Mouse (Mus musculus): ENCODE measurements around the gene Gm13723. TPM values are rescaled to one million over a fixed set of nuclear protein-coding genes. Genes with fewer than 3 reads are reported as not detected.

Gm13723 gene
- polyA plus RNA-seq (2014; fragmentation: Illumina TruSeq; extraction: RNeasy Lipid Tissue Mini Kit (QIAGEN cat#74804); ENCODE audit: low read depth, low replicate concordance), result not detected

DNA sequence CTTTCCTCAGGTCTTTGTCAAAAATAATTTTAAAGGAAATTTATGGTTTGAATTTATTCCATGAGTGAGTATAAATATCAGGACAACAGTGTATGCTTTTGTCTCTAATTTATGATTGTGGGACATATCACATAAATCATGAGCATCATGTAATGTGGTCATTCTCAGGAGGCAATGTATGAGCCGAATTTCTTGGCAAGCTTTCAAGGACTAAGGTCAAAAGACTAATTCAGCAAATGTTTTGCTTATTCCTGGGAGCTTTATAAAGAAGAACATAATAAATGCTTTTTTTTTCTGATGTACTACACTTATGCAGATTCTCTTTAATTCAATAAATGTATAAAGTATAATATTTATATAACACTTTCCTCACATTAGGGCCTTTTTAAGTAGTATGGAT is at the start of gene Gm13723:
TSS of gene Gm13723 (minus strand) at position 101 of the 400 bp plus-strand sequence.

DNA sequence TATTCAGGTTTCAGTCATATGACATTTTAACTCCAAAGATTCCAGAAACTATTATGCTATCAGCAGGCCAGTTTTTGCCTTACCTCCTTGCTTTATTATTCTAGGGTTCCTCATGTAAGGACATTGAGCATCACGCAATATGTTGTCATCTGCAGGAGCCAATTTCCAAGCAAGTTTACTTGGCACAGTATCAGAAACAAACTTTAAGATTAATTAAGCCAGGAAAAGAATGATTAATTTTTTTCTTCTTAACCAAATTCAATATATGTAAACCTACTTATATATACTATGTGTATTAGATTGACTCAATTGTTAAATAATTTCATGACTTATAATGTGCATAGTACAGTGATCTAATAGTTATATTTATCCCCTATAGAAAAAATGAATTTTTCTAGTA is 17.5 kb upstream of the Gm13723 start, which contains the start of gene Olfr1097:
TSS of gene Olfr1097 (minus strand) at position 101 of the 400 bp plus-strand sequence.

DNA sequence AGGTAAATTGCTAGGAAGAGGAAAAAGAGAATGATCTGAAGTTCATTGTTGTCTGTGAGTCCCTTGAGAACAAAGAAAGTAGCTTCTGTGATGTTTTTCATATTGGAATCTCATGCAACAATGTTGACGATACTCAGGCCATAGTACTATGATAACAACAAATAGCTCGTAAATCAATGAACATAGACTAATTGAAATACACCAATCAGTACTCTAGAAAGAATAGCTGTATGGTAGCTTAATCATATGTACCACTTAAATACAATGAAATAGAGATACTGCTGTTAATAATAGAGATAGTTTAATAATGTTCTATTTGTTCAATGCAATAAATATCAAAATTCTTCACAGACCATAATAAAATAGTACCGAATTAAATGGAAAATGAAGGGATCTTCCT is 23.0 kb downstream of the Gm13723 start, which contains the start of gene Olfr1095:
TSS of gene Olfr1095 (minus strand) at position 101 of the 400 bp plus-strand sequence.

DNA sequence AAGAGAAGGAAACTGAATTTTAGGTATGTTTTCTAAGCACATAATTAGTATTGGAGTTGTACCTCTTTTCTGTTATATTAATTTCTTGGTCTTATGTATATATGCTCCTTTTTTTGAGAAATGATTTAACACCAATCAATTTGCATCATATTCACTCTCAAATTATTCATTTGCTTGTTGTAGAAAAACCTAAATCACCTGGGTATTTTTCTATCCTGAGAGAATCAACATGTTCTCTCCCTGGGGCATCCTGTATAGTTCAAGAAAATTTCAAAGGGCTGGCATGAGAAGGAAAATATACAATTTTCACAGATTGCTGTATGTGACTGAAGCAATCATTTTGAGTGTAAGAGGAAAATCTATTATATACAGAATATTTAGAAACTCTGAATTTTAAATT is 50.2 kb downstream of the Gm13723 start, which contains the start of gene Olfr1094:
TSS of gene Olfr1094 (plus strand) at position 301 of the 400 bp plus-strand sequence.

Other genes starting within 250 kb of the Gm13723 start
- not detected for gene Olfr1084, start 235.1 kb downstream of the Gm13723 start, polyA plus RNA-seq (2014; fragmentation: Illumina TruSeq; extraction: RNeasy Lipid Tissue Mini Kit (QIAGEN cat#74804); ENCODE audit: low read depth, low replicate concordance)
- gene Olfr1085, start 212.8 kb downstream of the Gm13723 start, polyA plus RNA-seq (2014; fragmentation: Illumina TruSeq; extraction: RNeasy Lipid Tissue Mini Kit (QIAGEN cat#74804); ENCODE audit: low read depth, low replicate concordance), result not detected
- gene Olfr1086, start 194.7 kb downstream of the Gm13723 start, polyA plus RNA-seq (2014; fragmentation: Illumina TruSeq; extraction: RNeasy Lipid Tissue Mini Kit (QIAGEN cat#74804); ENCODE audit: low read depth, low replicate concordance), result not detected
- gene Olfr1087, start 176.4 kb downstream of the Gm13723 start, polyA plus RNA-seq (2014; fragmentation: Illumina TruSeq; extraction: RNeasy Lipid Tissue Mini Kit (QIAGEN cat#74804); ENCODE audit: low read depth, low replicate concordance), result not detected
- gene Olfr1089, start 141.1 kb downstream of the Gm13723 start, polyA plus RNA-seq (2014; fragmentation: Illumina TruSeq; extraction: RNeasy Lipid Tissue Mini Kit (QIAGEN cat#74804); ENCODE audit: low read depth, low replicate concordance), result not detected
- not detected for gene Olfr1090, start 115.8 kb downstream of the Gm13723 start, polyA plus RNA-seq (2014; fragmentation: Illumina TruSeq; extraction: RNeasy Lipid Tissue Mini Kit (QIAGEN cat#74804); ENCODE audit: low read depth, low replicate concordance)
- gene Olfr1093, start 92.3 kb downstream of the Gm13723 start, polyA plus RNA-seq (2014; fragmentation: Illumina TruSeq; extraction: RNeasy Lipid Tissue Mini Kit (QIAGEN cat#74804); ENCODE audit: low read depth, low replicate concordance), result not detected
- not detected for gene Olfr141, start 64.8 kb downstream of the Gm13723 start, polyA plus RNA-seq (2014; fragmentation: Illumina TruSeq; extraction: RNeasy Lipid Tissue Mini Kit (QIAGEN cat#74804); ENCODE audit: low read depth, low replicate concordance)
- gene Olfr1094, start 50.1 kb downstream of the Gm13723 start, polyA plus RNA-seq (2014; fragmentation: Illumina TruSeq; extraction: RNeasy Lipid Tissue Mini Kit (QIAGEN cat#74804); ENCODE audit: low read depth, low replicate concordance), result not detected
- gene Olfr1095, start 23.1 kb downstream of the Gm13723 start, polyA plus RNA-seq (2014; fragmentation: Illumina TruSeq; extraction: RNeasy Lipid Tissue Mini Kit (QIAGEN cat#74804); ENCODE audit: low read depth, low replicate concordance), result not detected
- not detected for gene Olfr1097, start 17.4 kb upstream of the Gm13723 start, polyA plus RNA-seq (2014; fragmentation: Illumina TruSeq; extraction: RNeasy Lipid Tissue Mini Kit (QIAGEN cat#74804); ENCODE audit: low read depth, low replicate concordance)
- not detected for gene Olfr1098, start 49.7 kb upstream of the Gm13723 start, polyA plus RNA-seq (2014; fragmentation: Illumina TruSeq; extraction: RNeasy Lipid Tissue Mini Kit (QIAGEN cat#74804); ENCODE audit: low read depth, low replicate concordance)
- gene Olfr1099, start 85.9 kb upstream of the Gm13723 start, polyA plus RNA-seq (2014; fragmentation: Illumina TruSeq; extraction: RNeasy Lipid Tissue Mini Kit (QIAGEN cat#74804); ENCODE audit: low read depth, low replicate concordance), result not detected
- not detected for gene Olfr1100, start 105.2 kb upstream of the Gm13723 start, polyA plus RNA-seq (2014; fragmentation: Illumina TruSeq; extraction: RNeasy Lipid Tissue Mini Kit (QIAGEN cat#74804); ENCODE audit: low read depth, low replicate concordance)
- gene Olfr1101, start 116.4 kb upstream of the Gm13723 start, polyA plus RNA-seq (2014; fragmentation: Illumina TruSeq; extraction: RNeasy Lipid Tissue Mini Kit (QIAGEN cat#74804); ENCODE audit: low read depth, low replicate concordance), result not detected
- gene Olfr1102, start 123.6 kb upstream of the Gm13723 start, polyA plus RNA-seq (2014; fragmentation: Illumina TruSeq; extraction: RNeasy Lipid Tissue Mini Kit (QIAGEN cat#74804); ENCODE audit: low read depth, low replicate concordance), result not detected
- gene Olfr1104, start 152.3 kb upstream of the Gm13723 start, polyA plus RNA-seq (2014; fragmentation: Illumina TruSeq; extraction: RNeasy Lipid Tissue Mini Kit (QIAGEN cat#74804); ENCODE audit: low read depth, low replicate concordance), result not detected
- not detected for gene Olfr1105, start 161.7 kb upstream of the Gm13723 start, polyA plus RNA-seq (2014; fragmentation: Illumina TruSeq; extraction: RNeasy Lipid Tissue Mini Kit (QIAGEN cat#74804); ENCODE audit: low read depth, low replicate concordance)
- not detected for gene Olfr1106, start 177.5 kb upstream of the Gm13723 start, polyA plus RNA-seq (2014; fragmentation: Illumina TruSeq; extraction: RNeasy Lipid Tissue Mini Kit (QIAGEN cat#74804); ENCODE audit: low read depth, low replicate concordance)
- gene Olfr1107, start 201.0 kb upstream of the Gm13723 start, polyA plus RNA-seq (2014; fragmentation: Illumina TruSeq; extraction: RNeasy Lipid Tissue Mini Kit (QIAGEN cat#74804); ENCODE audit: low read depth, low replicate concordance), result not detected
- not detected for gene Olfr1109, start 221.2 kb upstream of the Gm13723 start, polyA plus RNA-seq (2014; fragmentation: Illumina TruSeq; extraction: RNeasy Lipid Tissue Mini Kit (QIAGEN cat#74804); ENCODE audit: low read depth, low replicate concordance)
- gene Olfr259, start 239.8 kb upstream of the Gm13723 start, polyA plus RNA-seq (2014; fragmentation: Illumina TruSeq; extraction: RNeasy Lipid Tissue Mini Kit (QIAGEN cat#74804); ENCODE audit: low read depth, low replicate concordance), result not detected

Measured in adipose tissue, adult 10 weeks (tissue).